Mouse (Mus musculus) limb, embryonic 14.5 days (tissue): Measurements from ENCODE around the gene Dgkh. TPM values are rescaled to one million over a fixed set of nuclear protein-coding genes. Genes with fewer than 3 reads are reported as not detected.

Experiments
- ATAC-seq: fragments of 200-750 bp; cut with Nextera tagmentation; 2 replicates; pipeline ENCODE4 v1.8.0; 2017; ENCODE audit warnings: low read depth, moderate number of reproducible peaks, moderate TSS enrichment; ENCODE audit not compliant: low FRiP score
- DNase-seq: peaks from one replicate; pipeline ENCODE4 v3.0.0-alpha.2; 2015; ENCODE audit warnings: low spot score
- H3K27ac ChIP-seq: fragments of 300-500 bp; sonication (generic); replicated peaks from 2 replicates; pipeline ENCODE4 v1.5.1; 2014; ENCODE audit warnings: low read depth, mild to moderate bottlenecking, low read length, moderate library complexity, mixed read lengths
- H3K27me3 ChIP-seq: fragments of 300-500 bp; sonication (generic); 2 replicates; pipeline ENCODE4 v1.6.1; 2014; ENCODE audit warnings: low read length, mixed read lengths; ENCODE audit not compliant: control insufficient read depth, insufficient read depth
- H3K36me3 ChIP-seq: fragments of 300-500 bp; sonication (generic); 2 replicates; pipeline ENCODE4 v1.6.1; 2014; ENCODE audit warnings: mild to moderate bottlenecking, low read length, moderate library complexity, mixed read lengths; ENCODE audit not compliant: control insufficient read depth, insufficient read depth
- H3K4me1 ChIP-seq: fragments of 300-500 bp; sonication (generic); 2 replicates; pipeline ENCODE4 v1.6.1; 2014; ENCODE audit warnings: antibody characterized with exemption, low read length, mixed read lengths; ENCODE audit not compliant: control insufficient read depth, insufficient read depth
- H3K4me2 ChIP-seq: fragments of 300-500 bp; sonication (generic); replicated peaks from 2 replicates; pipeline ENCODE4 v1.6.1; 2014; ENCODE audit warnings: low read depth, mild to moderate bottlenecking, low read length, moderate library complexity; ENCODE audit not compliant: severe bottlenecking
- H3K4me3 ChIP-seq: fragments of 300-500 bp; sonication (generic); replicated peaks from 2 replicates; pipeline ENCODE4 v1.5.1; 2014; ENCODE audit warnings: low read length
- H3K9ac ChIP-seq: fragments of 300-500 bp; sonication (generic); 2 replicates; pipeline ENCODE4 v1.6.1; 2014; ENCODE audit warnings: mild to moderate bottlenecking, low read depth, low read length, moderate library complexity; ENCODE audit not compliant: severe bottlenecking
- H3K9me3 ChIP-seq: fragments of 300-500 bp; sonication (generic); 2 replicates; pipeline ENCODE4 v1.6.1; 2016; ENCODE audit warnings: low read length; ENCODE audit not compliant: control insufficient read depth
- POLR2A ChIP-seq: fragments of 200-500 bp; IDR thresholded peaks from 2 replicates; pipeline ENCODE4 v1.8.0; 2012; ENCODE audit warnings: inconsistent platforms, mild to moderate bottlenecking, moderate library complexity, borderline replicate concordance; ENCODE audit not compliant: insufficient read depth, insufficient read length; ENCODE audit errors: extremely low read depth
- WGBS: fragments of 180-500 bp; shearing (Covaris S2); extraction: QIAGEN DNeasy Blood & Tissue Kit; methylation state at CpG from one replicate; pipeline ENCODE4 v1.1.7; 2014; 5-methylcytosine and 5-hydroxymethylcytosine counted together
- polyA plus RNA-seq, 2 experiments: library from polyadenylated mRNA; depleted of rRNA in 1 of 2; stranded (reverse) in 1 of 2; unstranded in 1 of 2; fragments of >200 nt; fragmentation: Nextera tagmentation in 1 of 2; extraction: Ambion mirVana in 1 of 2; gene quantifications; 2 replicates each; pipeline versions ENCODE4 v1.2.1 to v1.2.3; 2012 to 2014

The Dgkh gene
- polyA plus RNA-seq, 2 experiments, result 2.1 to 2.2 TPM

- 35% methylated on average over 7 of the region's 7 CpGs for WGBS
- Histone ChIP-seq H3K4me2 (no peak overlapping the region), H3K9ac (no peak overlapping the region), H3K9me3 (no peaks in the 10 kb centered on the region), H3K36me3 (no peaks in the 10 kb centered on the region), H3K4me3 (no peak overlapping the region), H3K27ac (no peak overlapping the region), H3K4me1 (peaks cover 7% of the 10 kb centered on the region), H3K27me3 (no peaks in the 10 kb centered on the region)
- no peak for TF ChIP-seq POLR2A
- ATAC-seq (peak; percentile 37; the same call in 1 of the 2 replicates), DNase-seq (peak; percentile 25)
These were observed 54.6 kb downstream of the Dgkh start for GRCm38 (mm10) chr14:78677852-78678588.

- no peak for ATAC-seq
- H3K36me3 ChIP-seq, result no peaks in the 10 kb centered on the region
- WGBS, result 59% methylated on average over 6 of the region's 6 CpGs
These were observed 56.1 kb downstream of the Dgkh start for GRCm38 (mm10) chr14:78676457-78676856.

GRCm38 (mm10) chr14:78674606-78675005 is 58.0 kb downstream of the Dgkh start:
- Histone ChIP-seq H3K4me3 (no peak overlapping the region), H3K9ac (no peak overlapping the region), H3K9me3 (no peaks in the 10 kb centered on the region), H3K4me1 (peaks cover 7% of the 10 kb centered on the region), H3K27ac (no peak overlapping the region), H3K4me2 (no peak overlapping the region), H3K27me3 (no peaks in the 10 kb centered on the region), H3K36me3 (no peaks in the 10 kb centered on the region)
- ATAC-seq (no peak), DNase-seq (peak; percentile 32)
- no peak for TF ChIP-seq POLR2A
- WGBS, result 86% methylated on average over 9 of the region's 9 CpGs

More at GRCm38 (mm10) chr14:78676457-78676856, 56.1 kb downstream of the Dgkh start:
- H3K9me3 ChIP-seq, result no peaks in the 10 kb centered on the region
- H3K4me3 ChIP-seq, result no peak overlapping the region
- H3K4me2 ChIP-seq, result no peak overlapping the region
- H3K27me3 ChIP-seq, result no peaks in the 10 kb centered on the region
- H3K27ac ChIP-seq, result no peak overlapping the region
- no peak overlapping the region for H3K9ac ChIP-seq
- peaks cover 7% of the 10 kb centered on the region for H3K4me1 ChIP-seq
- no peak for TF ChIP-seq POLR2A
- no peak for DNase-seq

GRCm38 (mm10) chr14:78669986-78670385 is 62.6 kb downstream of the Dgkh start:
- H3K4me1 ChIP-seq, result no peaks in the 10 kb centered on the region
- H3K27ac ChIP-seq, result no peak overlapping the region
- H3K27me3 ChIP-seq, result no peaks in the 10 kb centered on the region
- DNase-seq (no peak), ATAC-seq (no peak)
- H3K36me3 ChIP-seq, result no peaks in the 10 kb centered on the region
- no peak overlapping the region for H3K9ac ChIP-seq
- H3K4me3 ChIP-seq, result no peak overlapping the region
- WGBS, result 77% methylated on average over 10 of the region's 10 CpGs
- no peak overlapping the region for H3K4me2 ChIP-seq
- no peak for TF ChIP-seq POLR2A
- no peaks in the 10 kb centered on the region for H3K9me3 ChIP-seq

- H3K4me3 ChIP-seq, result no peak overlapping the region
- no peaks in the 10 kb centered on the region for H3K4me1 ChIP-seq
- H3K9ac ChIP-seq, result no peak overlapping the region
- no peak overlapping the region for H3K4me2 ChIP-seq
- peak; percentile 90 for DNase-seq
- H3K36me3 ChIP-seq, result no peaks in the 10 kb centered on the region
- TF ChIP-seq POLR2A, result no peak
- no peaks in the 10 kb centered on the region for H3K9me3 ChIP-seq
- H3K27me3 ChIP-seq, result no peaks in the 10 kb centered on the region
- ATAC-seq, result peak; percentile 55; the same call in 1 of the 2 replicates
- 21% methylated on average over 6 of the region's 6 CpGs for WGBS
- no peak overlapping the region for H3K27ac ChIP-seq
These were observed 64.3 kb downstream of the Dgkh start for GRCm38 (mm10) chr14:78668291-78668690.
